Mouse (Mus musculus) lung, embryonic 16.5 days (tissue): ENCODE data around the gene Bag6. TPM values are rescaled to one million over a fixed set of nuclear protein-coding genes. Genes with fewer than 3 reads are reported as not detected.

ENCODE experiments used
- ATAC-seq: fragments of 200-750 bp; cut with Nextera tagmentation; 2 replicates; pipeline ENCODE4 v1.8.0; 2017; ENCODE audit warnings: low read depth, mild to moderate bottlenecking, moderate library complexity
- H3K27ac ChIP-seq: fragments of 300-500 bp; sonication (generic); 2 replicates; pipeline ENCODE4 v1.5.1; 2014; ENCODE audit warnings: mild to moderate bottlenecking, control low read depth, low read length
- H3K27me3 ChIP-seq: fragments of 300-500 bp; sonication (generic); 2 replicates; pipeline ENCODE4 v1.6.1; 2014; ENCODE audit warnings: low read depth, low read length, mixed read lengths; ENCODE audit not compliant: control insufficient read depth, insufficient read depth
- H3K36me3 ChIP-seq: fragments of 300-500 bp; sonication (generic); 2 replicates; pipeline ENCODE4 v1.6.1; 2014; ENCODE audit warnings: low read length; ENCODE audit not compliant: control insufficient read depth, insufficient read depth
- H3K4me1 ChIP-seq: fragments of 300-500 bp; sonication (generic); replicated peaks from 2 replicates; pipeline ENCODE4 v1.6.1; 2014; ENCODE audit warnings: low read length, mixed read lengths; ENCODE audit not compliant: control insufficient read depth, insufficient read depth
- H3K4me2 ChIP-seq: fragments of 300-500 bp; sonication (generic); 2 replicates; pipeline ENCODE4 v1.6.1; 2014; ENCODE audit warnings: low read depth, low read length, control low read depth
- H3K4me3 ChIP-seq: fragments of 300-500 bp; sonication (generic); 2 replicates; pipeline ENCODE4 v1.5.1; 2014; ENCODE audit warnings: mild to moderate bottlenecking, low read length, control low read depth
- H3K9ac ChIP-seq: fragments of 300-500 bp; sonication (generic); 2 replicates; pipeline ENCODE4 v1.6.1; 2014; ENCODE audit warnings: low read length, control low read depth
- H3K9me3 ChIP-seq: fragments of 300-500 bp; sonication (generic); 2 replicates; pipeline ENCODE4 v1.6.1; 2016; ENCODE audit warnings: low read length; ENCODE audit not compliant: control insufficient read depth
- WGBS: fragments of 180-500 bp; shearing (Covaris S2); extraction: QIAGEN DNeasy Blood & Tissue Kit; methylation state at CpG from one replicate; pipeline ENCODE4 v1.1.7; 2014; 5-methylcytosine and 5-hydroxymethylcytosine counted together
- polyA plus RNA-seq: library from polyadenylated mRNA; unstranded; fragments of >200 nt; fragmentation: Nextera tagmentation; extraction: Ambion mirVana; gene quantifications from 2 replicates; pipeline ENCODE4 v1.2.1, GENCODE M21; 2015

Gene Bag6
- polyA plus RNA-seq, 1 experiment from 2014 or later = 54.9 TPM

GRCm38 (mm10) chr17:35167794-35168193 lies 32.8 kb downstream of the Bag6 start:
- no peak overlapping the region for H3K4me3 ChIP-seq
- 82% methylated on average over 7 of the region's 7 CpGs for WGBS
- peaks cover 11% of the 10 kb centered on the region for H3K4me1 ChIP-seq
- H3K9me3 ChIP-seq = no peaks in the 10 kb centered on the region
- ATAC-seq = no peak
- H3K27ac ChIP-seq = no peak overlapping the region
- no peak overlapping the region for H3K4me2 ChIP-seq
- no peak overlapping the region for H3K9ac ChIP-seq
- no peaks in the 10 kb centered on the region for H3K36me3 ChIP-seq
- no peaks in the 10 kb centered on the region for H3K27me3 ChIP-seq

DNA sequence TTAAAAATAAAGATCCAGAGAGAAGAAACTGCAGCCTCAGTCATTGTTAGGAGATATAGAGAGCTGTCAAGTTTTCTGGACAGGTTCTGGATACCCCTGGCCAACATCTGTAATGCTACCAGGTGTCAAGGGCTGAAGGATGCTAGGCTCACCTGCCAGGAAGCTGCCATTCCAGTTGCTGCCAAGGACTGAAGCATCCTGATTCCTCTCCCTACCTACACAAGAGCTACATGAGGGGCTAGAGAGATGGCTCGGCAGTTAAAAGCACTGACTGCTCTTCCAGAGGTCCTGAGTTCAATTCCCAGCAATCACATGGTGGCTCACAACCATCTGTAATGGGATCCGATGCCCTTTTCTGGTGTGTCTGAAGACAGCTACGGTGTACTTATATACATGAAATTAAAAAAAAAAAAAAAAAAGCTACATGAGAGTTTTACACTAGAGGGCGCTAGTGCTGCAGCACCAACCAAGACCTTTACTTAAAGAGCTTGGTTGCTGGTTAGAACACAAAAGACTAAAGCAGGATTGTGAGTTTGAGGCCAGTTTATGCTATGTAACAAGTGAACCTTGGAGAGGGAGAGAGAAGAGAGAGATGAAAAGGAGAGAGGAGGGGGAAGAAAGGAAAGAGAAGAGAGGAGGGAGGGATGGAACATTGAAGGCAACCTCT lies 33.7 kb downstream of the Bag6 start:
- Histone ChIP-seq H3K27me3 (no peaks in the 10 kb centered on the region), H3K4me3 (no peak overlapping the region), H3K36me3 (no peaks in the 10 kb centered on the region), H3K4me2 (no peak overlapping the region), H3K9me3 (no peaks in the 10 kb centered on the region), H3K4me1 (peaks cover 8% of the 10 kb centered on the region), H3K27ac (no peak overlapping the region), H3K9ac (no peak overlapping the region)
- 10% methylated on average over 4 of the region's 4 CpGs for WGBS
- ATAC-seq = no peak

- Histone ChIP-seq H3K4me1 (no peaks in the 10 kb centered on the region), H3K27ac (no peak overlapping the region), H3K27me3 (no peaks in the 10 kb centered on the region), H3K36me3 (no peaks in the 10 kb centered on the region), H3K4me3 (no peak overlapping the region), H3K9me3 (no peaks in the 10 kb centered on the region), H3K4me2 (no peak overlapping the region), H3K9ac (no peak overlapping the region)
- no peak for ATAC-seq
- WGBS = 55% methylated on average over 11 of the region's 11 CpGs
Measured at GRCm38 (mm10) chr17:35172445-35173234, 37.7 kb downstream of the Bag6 start.

- no peak overlapping the region for H3K27ac ChIP-seq
- no peaks in the 10 kb centered on the region for H3K4me1 ChIP-seq
- H3K9ac ChIP-seq = no peak overlapping the region
- no peaks in the 10 kb centered on the region for H3K36me3 ChIP-seq
- WGBS = 62% methylated on average over 3 of the region's 3 CpGs
- no peak overlapping the region for H3K4me3 ChIP-seq
- no peak overlapping the region for H3K4me2 ChIP-seq
- H3K27me3 ChIP-seq = no peaks in the 10 kb centered on the region
- ATAC-seq = no peak
- no peaks in the 10 kb centered on the region for H3K9me3 ChIP-seq
Measured at GRCm38 (mm10) chr17:35173329-35173728, 38.4 kb downstream of the Bag6 start.

- no peaks in the 10 kb centered on the region for H3K36me3 ChIP-seq
- no peak overlapping the region for H3K27ac ChIP-seq
- ATAC-seq = no peak
- 53% methylated on average over 8 of the region's 8 CpGs for WGBS
- no peak overlapping the region for H3K4me2 ChIP-seq
- no peaks in the 10 kb centered on the region for H3K27me3 ChIP-seq
- no peaks in the 10 kb centered on the region for H3K9me3 ChIP-seq
- H3K4me1 ChIP-seq = no peaks in the 10 kb centered on the region
- H3K4me3 ChIP-seq = no peak overlapping the region
- no peak overlapping the region for H3K9ac ChIP-seq
Measured at GRCm38 (mm10) chr17:35174201-35174977, 39.4 kb downstream of the Bag6 start.

GRCm38 (mm10) chr17:35175382-35175781 lies 40.4 kb downstream of the Bag6 start:
- Histone ChIP-seq H3K9ac (no peak overlapping the region), H3K9me3 (no peaks in the 10 kb centered on the region), H3K36me3 (no peaks in the 10 kb centered on the region), H3K27ac (no peak overlapping the region), H3K4me1 (no peaks in the 10 kb centered on the region), H3K27me3 (no peaks in the 10 kb centered on the region), H3K4me3 (no peak overlapping the region), H3K4me2 (no peak overlapping the region)
- 66% methylated on average over 6 of the region's 6 CpGs for WGBS
- no peak for ATAC-seq

DNA sequence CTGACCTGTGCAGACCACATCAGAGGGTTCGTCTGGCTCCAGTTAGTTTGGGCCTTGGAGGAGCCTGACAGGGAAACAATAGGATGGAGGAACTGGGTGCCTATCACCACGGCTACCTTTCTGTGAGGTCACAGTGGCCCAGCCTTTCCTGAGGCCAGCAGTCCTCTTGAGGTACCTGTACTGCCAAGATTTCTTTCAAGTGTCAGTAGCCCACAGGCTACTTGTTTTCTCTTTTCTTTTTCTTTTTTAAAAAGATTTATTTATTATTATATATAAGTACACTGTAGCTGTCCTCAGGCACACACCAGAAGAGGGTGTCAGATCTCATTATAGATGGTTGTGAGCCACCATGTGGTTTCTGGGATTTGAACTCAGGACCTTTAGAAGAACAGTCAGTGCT lies 41.0 kb downstream of the Bag6 start, which contains the start of gene Aif1:
TSS of gene Aif1 (minus strand) at position 101 of the 400 bp plus-strand sequence.
- Histone ChIP-seq H3K27me3 (no peaks in the 10 kb centered on the region), H3K9me3 (no peaks in the 10 kb centered on the region), H3K4me2 (no peak within 1 kb of the TSS), H3K4me1 (no peaks in the 10 kb centered on the region), H3K4me3 (no peak within 1 kb of the TSS), H3K9ac (no peak within 1 kb of the TSS), H3K36me3 (no peaks in the 10 kb centered on the region), H3K27ac (no peak within 1 kb of the TSS)
- no peak for ATAC-seq
- WGBS = 39% methylated on average over 2 of the region's 2 CpGs

DNA sequence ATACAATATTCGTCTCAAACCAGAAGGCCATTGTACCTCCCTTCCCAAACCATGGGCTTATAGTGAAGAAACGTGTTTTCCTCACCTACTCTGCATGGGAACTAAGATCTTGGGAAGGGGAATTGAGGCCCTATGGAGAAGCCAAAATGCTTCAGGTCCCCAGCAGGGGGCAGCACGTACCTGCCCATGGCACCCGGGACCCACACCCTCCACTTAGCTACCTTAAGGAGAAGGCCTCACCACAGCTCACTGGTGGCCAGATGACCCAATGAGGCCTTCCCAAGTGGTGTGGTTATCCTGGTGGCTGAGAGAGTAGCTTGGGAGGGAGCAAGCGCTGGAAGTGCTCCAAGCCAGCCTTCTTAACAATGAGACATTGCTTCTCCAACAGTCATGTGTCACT lies 43.5 kb downstream of the Bag6 start:
- no peaks in the 10 kb centered on the region for H3K27me3 ChIP-seq
- ATAC-seq = peak; percentile 86
- no peaks in the 10 kb centered on the region for H3K4me1 ChIP-seq
- H3K4me3 ChIP-seq = no peak overlapping the region
- no peak overlapping the region for H3K9ac ChIP-seq
- no peak overlapping the region for H3K27ac ChIP-seq
- H3K9me3 ChIP-seq = no peaks in the 10 kb centered on the region
- no peaks in the 10 kb centered on the region for H3K36me3 ChIP-seq
- 8% methylated on average over 5 of the region's 5 CpGs for WGBS
- no peak overlapping the region for H3K4me2 ChIP-seq

- Histone ChIP-seq H3K36me3 (no peaks in the 10 kb centered on the region), H3K4me1 (no peaks in the 10 kb centered on the region), H3K4me2 (no peak overlapping the region), H3K27ac (no peak overlapping the region), H3K9me3 (no peaks in the 10 kb centered on the region), H3K27me3 (no peaks in the 10 kb centered on the region), H3K9ac (no peak overlapping the region), H3K4me3 (no peak overlapping the region)
- 80% methylated on average over 5 of the region's 5 CpGs for WGBS
- no peak for ATAC-seq
Measured at GRCm38 (mm10) chr17:35180093-35180492, 45.1 kb downstream of the Bag6 start.
